Mouse (Mus musculus) hindbrain, embryonic 12.5 days (tissue): ENCODE data around the gene Lce3a. TPM values are rescaled to one million over a fixed set of nuclear protein-coding genes. Genes with fewer than 3 reads are reported as not detected.

ENCODE experiments used
- polyA plus RNA-seq: library from polyadenylated mRNA; unstranded; fragments of >200 nt; fragmentation: Nextera tagmentation; extraction: Ambion mirVana; gene quantifications from 2 replicates; pipeline ENCODE4 v1.2.1, GENCODE M21; 2016

Lce3a gene
- polyA plus RNA-seq, 1 experiment from 2014 or later: not detected

Other genes starting within 250 kb of the Lce3a start
- not detected in 2 replicates for gene Lce1c, start 247.0 kb downstream of the Lce3a start, polyA plus RNA-seq
- gene Lce1d, start 239.0 kb downstream of the Lce3a start, polyA plus RNA-seq: not detected in 2 replicates
- not detected in 2 replicates for gene Lce1e, start 217.2 kb downstream of the Lce3a start, polyA plus RNA-seq
- gene Lce1f, start 205.9 kb downstream of the Lce3a start, polyA plus RNA-seq: not detected in 2 replicates
- gene Gm38119, start 187.1 kb downstream of the Lce3a start, polyA plus RNA-seq: not detected in 2 replicates
- gene Lce1g, start 173.9 kb downstream of the Lce3a start, polyA plus RNA-seq: not detected in 2 replicates
- not detected in 2 replicates for gene Lce1h, start 161.2 kb downstream of the Lce3a start, polyA plus RNA-seq
- gene Lce1i, start 147.3 kb downstream of the Lce3a start, polyA plus RNA-seq: not detected in 2 replicates
- gene Lce1j, start 135.7 kb downstream of the Lce3a start, polyA plus RNA-seq: not detected in 2 replicates
- gene Lce1k, start 118.3 kb downstream of the Lce3a start, polyA plus RNA-seq: not detected in 2 replicates
- not detected in 2 replicates for gene Kprp, start 99.0 kb downstream of the Lce3a start, polyA plus RNA-seq
- gene Lce1l, start 74.9 kb downstream of the Lce3a start, polyA plus RNA-seq: not detected in 2 replicates
- not detected in 2 replicates for gene 2310050C09Rik, start 56.0 kb downstream of the Lce3a start, polyA plus RNA-seq
- gene Lce3b, start 6.7 kb upstream of the Lce3a start, polyA plus RNA-seq: not detected in 2 replicates
- not detected in 2 replicates for gene Lce3c, start 18.3 kb upstream of the Lce3a start, polyA plus RNA-seq
- gene Lce3d, start 31.2 kb upstream of the Lce3a start, polyA plus RNA-seq: not detected in 2 replicates
- not detected in 2 replicates for gene Lce3e, start 40.8 kb upstream of the Lce3a start, polyA plus RNA-seq
- gene Lce3f, start 66.0 kb upstream of the Lce3a start, polyA plus RNA-seq: 0.42 TPM in 1 of 2 replicates, not detected in the other
- gene Crct1, start 89.5 kb upstream of the Lce3a start, polyA plus RNA-seq: 0.41 TPM in 1 of 2 replicates, not detected in the other
- not detected in 2 replicates for gene Lce1m, start 92.8 kb upstream of the Lce3a start, polyA plus RNA-seq
- not detected in 2 replicates for gene Gm4858, start 142.6 kb upstream of the Lce3a start, polyA plus RNA-seq
- not detected in 2 replicates for gene Crnn, start 218.6 kb upstream of the Lce3a start, polyA plus RNA-seq